Mouse (Mus musculus) bone marrow, adult 2 months (tissue): ENCODE results near the gene Gm49340. TPM values are rescaled to one million over a fixed set of nuclear protein-coding genes. Genes with fewer than 3 reads are reported as not detected.
"Not testable (repeated sequence)": the region's sequence is repeated elsewhere in the genome, so short reads cannot be mapped to it uniquely, and the experiment has no call there.

Experiments
- H3K27ac ChIP-seq: fragments of 200-500 bp; 2 replicates; pipeline ENCODE4 v1.5.1; 2012; ENCODE audit warnings: low read depth, mild to moderate bottlenecking, control low read depth, inconsistent platforms, low read length; ENCODE audit not compliant: control insufficient read depth, poor library complexity, insufficient read depth
- H3K4me1 ChIP-seq: fragments of 200-500 bp; 2 replicates; pipeline ENCODE4 v1.6.1; 2011; ENCODE audit warnings: low read length; ENCODE audit not compliant: control insufficient read depth, insufficient read depth
- H3K4me3 ChIP-seq: fragments of 200-500 bp; replicated peaks from 2 replicates; pipeline ENCODE3; 2011; ENCODE audit warnings: mild to moderate bottlenecking, low read depth, low read length, control low read depth; ENCODE audit not compliant: control insufficient read depth
- CTCF ChIP-seq: fragments of 200-500 bp; IDR thresholded peaks from 2 replicates; pipeline ENCODE4 v1.5.1; 2011; ENCODE audit warnings: low read length, control low read depth; ENCODE audit not compliant: control insufficient read depth, insufficient read depth
- POLR2A ChIP-seq: fragments of 200-500 bp; IDR thresholded peaks from 2 replicates; pipeline ENCODE4 v1.6.1; 2011; ENCODE audit warnings: low read depth, mild to moderate bottlenecking, control low read depth, low read length, borderline replicate concordance; ENCODE audit not compliant: control insufficient read depth
- WGBS: fragments of 180-500 bp; shearing (Covaris S2); methylation state at CpG from one replicate; pipeline ENCODE4 v1.1.7; 2018; 5-methylcytosine and 5-hydroxymethylcytosine counted together
- polyA plus RNA-seq: library from polyadenylated mRNA; stranded (reverse); fragments of >200 nt; gene quantifications from 2 replicates; pipeline ENCODE4 v1.2.4, GENCODE M21; 2011; ENCODE audit warnings: low replicate concordance; ENCODE audit not compliant: missing spikeins, insufficient read depth, insufficient read length

The Gm49340 gene
- polyA plus RNA-seq = not detected in 2 replicates

DNA sequence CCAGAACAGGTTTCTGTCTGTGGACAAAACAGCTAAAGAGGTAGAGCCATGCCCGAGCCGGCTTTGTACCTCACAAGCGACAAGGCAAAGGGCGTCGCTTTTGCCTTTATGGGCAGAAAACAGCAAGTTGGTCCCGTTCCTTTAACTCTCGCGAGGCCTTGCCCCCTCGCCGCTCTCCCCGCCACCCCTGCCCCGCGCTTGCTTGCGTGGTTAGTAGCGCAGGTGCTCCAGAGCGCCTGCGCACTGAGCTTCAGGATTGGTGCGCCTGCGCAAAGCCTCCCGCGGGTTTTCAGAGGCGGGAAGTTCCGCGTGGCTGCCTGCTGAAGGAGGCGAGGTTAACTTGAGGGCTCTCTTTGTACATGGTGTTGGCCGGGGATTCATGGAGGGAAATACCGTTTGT lies at the start of gene Gm49340, which contains the start of the genes Aspa and Spata22:
TSS of gene Gm49340 (plus strand) at position 300 of the 400 bp plus-strand sequence.
TSS of gene Aspa (minus strand) at position 155 of the 400 bp plus-strand sequence.
TSS of gene Spata22 (plus strand) at position 300 of the 400 bp plus-strand sequence.
- TF ChIP-seq POLR2A (no peak), CTCF (no peak)
- H3K4me3 ChIP-seq = no peak within 1 kb of the TSS
- WGBS = 83% methylated on average over 27 of the region's 27 CpGs
- H3K4me1 ChIP-seq = no peaks in the 10 kb centered on the region
- no peak within 1 kb of the TSS for H3K27ac ChIP-seq

DNA sequence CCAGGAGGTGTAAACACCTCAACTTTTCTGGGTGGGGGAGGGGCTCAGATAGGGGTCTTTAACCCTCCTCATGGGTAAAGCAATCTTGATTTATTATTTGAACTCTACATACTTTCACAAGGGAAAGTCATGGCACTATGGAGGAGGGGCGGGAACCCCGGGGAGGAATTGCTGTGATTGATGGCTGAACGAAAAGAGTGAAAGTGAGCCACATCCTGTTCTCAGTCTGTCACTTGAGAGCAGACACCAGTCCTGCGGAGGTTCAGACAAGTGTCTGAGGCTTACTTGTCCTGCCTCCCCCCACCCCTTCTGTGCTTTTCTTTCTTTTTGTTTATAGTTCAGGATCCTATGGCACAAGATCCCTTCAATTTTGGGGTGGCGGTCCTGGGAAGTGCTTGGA lies 48.8 kb upstream of the Gm49340 start:
- TF ChIP-seq POLR2A (no peak), CTCF (no peak)
- Histone ChIP-seq H3K4me3 (no peak overlapping the region), H3K4me1 (no peaks in the 10 kb centered on the region), H3K27ac (no peak overlapping the region)
- WGBS = 18% methylated on average over 5 of the region's 5 CpGs

DNA sequence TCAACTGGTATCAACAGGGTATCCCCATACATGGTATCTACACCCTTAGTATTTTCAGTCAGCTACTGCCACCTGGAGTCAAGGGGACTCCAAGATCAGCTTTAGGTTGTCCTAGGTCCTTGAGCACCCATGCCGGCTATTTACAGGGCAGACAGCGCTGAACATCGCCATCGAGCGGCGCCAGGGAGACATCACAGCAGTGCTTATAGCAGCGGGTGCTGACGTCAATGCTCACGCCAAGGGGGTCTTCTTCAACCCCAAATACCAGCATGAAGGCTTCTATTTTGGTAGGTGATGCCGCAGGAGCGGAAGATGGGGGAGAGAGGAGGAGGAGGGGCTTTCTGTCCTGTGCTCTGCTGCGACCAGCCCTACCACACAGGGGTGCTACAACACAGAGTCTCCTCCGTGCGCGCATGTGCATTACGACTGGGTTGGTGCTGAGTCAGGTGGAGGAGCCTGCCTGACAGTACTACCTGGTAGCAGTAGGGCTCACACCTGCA lies 48.0 kb upstream of the Gm49340 start:
- H3K4me3 ChIP-seq = no peak overlapping the region
- no peaks in the 10 kb centered on the region for H3K4me1 ChIP-seq
- H3K27ac ChIP-seq = no peak overlapping the region
- WGBS = 2% methylated on average over 16 of the region's 16 CpGs
- TF ChIP-seq CTCF (no peak), POLR2A (no peak)

DNA sequence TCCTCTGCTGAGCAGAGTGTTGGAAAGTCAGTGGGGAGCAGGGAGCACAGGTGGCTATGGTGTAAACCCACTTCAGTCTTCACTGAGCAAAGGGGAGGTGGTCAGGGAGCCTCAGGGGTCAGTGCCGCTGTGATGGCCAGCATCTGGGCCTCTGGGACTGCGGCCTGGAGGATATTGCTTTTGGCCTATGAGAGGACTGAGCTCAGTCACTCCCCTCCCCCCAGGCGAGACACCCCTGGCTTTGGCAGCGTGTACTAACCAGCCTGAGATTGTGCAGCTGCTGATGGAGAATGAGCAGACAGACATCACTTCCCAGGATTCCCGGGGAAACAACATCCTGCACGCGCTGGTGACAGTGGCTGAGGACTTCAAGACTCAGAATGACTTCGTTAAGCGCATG lies 46.2 kb upstream of the Gm49340 start:
- WGBS = 69% methylated on average over 9 of the region's 9 CpGs
- Histone ChIP-seq H3K4me3 (no peak overlapping the region), H3K4me1 (no peaks in the 10 kb centered on the region), H3K27ac (no peak overlapping the region)
- no peak for TF ChIP-seq POLR2A
- no peak for TF ChIP-seq CTCF

DNA sequence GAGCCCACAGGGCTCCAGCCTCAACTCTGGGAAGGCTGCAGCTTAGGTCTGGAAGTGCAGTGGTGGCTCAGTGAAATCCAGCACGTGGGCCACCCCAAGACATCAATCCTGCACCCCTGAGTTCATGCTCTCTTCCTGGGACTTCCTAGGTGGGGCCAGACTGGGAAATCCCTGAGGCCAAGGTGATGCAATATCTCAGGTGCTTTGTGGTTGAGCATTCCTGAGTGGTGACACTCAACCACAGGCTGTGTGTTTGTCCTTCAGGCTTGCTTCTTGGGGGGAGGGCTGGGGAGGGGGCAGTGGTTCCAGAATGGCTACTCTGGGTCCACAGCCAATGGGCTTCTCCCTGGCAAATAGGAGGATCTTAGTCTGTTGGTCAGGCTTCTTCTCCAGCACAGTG lies 45.6 kb upstream of the Gm49340 start:
- Histone ChIP-seq H3K4me1 (no peaks in the 10 kb centered on the region), H3K4me3 (no peak overlapping the region), H3K27ac (no peak overlapping the region)
- 47% methylated on average over 1 of the region's 1 CpGs for WGBS
- no peak for TF ChIP-seq POLR2A
- TF ChIP-seq CTCF = no peak

DNA sequence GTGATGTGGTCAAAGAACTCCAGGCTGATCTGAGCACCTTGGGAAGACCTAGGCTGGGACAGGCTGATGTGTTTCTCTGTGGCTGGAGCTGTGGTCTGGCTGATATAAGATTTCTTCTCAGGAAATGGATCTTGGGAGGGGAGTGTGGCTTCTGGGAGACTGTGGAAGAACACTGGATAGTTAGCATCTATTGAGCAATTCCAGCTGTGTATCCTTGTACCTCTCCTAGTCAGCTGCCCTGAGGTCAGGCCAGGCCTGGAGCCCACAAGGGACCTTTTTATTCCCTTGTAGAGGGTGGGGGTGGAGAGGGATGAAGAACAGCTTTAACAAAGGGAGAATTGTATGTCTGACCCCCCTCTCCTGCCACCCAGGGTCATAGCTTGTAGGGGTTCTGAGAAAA lies 45.2 kb upstream of the Gm49340 start:
- Histone ChIP-seq H3K4me3 (no peak overlapping the region), H3K27ac (no peak overlapping the region), H3K4me1 (no peaks in the 10 kb centered on the region)
- TF ChIP-seq POLR2A = no peak
- no peak for TF ChIP-seq CTCF

DNA sequence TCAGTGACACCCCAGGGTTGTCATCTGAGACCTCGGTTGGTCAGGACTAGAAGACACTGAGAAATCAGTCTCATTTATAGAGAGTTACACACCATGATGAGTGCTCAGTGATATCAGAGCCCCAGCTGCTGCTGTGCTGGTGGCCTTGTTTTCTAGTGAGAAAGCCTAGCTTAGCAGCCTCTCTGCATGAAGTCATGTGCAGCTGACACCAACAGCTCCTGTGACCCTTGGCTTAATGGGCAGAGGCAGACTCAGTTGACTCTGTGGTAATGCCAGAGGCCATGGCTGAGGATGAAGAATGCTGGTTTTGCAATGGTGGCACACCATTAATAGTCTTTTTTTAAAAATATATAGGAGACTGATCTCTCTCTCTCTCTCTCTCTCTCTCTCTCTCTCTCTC lies 39.9 kb upstream of the Gm49340 start:
- TF ChIP-seq POLR2A (no peak), CTCF (no peak)
- Histone ChIP-seq H3K4me3 (no peak overlapping the region), H3K27ac (no peak overlapping the region), H3K4me1 (no peaks in the 10 kb centered on the region)
- 69% methylated on average over 1 of the region's 1 CpGs for WGBS

DNA sequence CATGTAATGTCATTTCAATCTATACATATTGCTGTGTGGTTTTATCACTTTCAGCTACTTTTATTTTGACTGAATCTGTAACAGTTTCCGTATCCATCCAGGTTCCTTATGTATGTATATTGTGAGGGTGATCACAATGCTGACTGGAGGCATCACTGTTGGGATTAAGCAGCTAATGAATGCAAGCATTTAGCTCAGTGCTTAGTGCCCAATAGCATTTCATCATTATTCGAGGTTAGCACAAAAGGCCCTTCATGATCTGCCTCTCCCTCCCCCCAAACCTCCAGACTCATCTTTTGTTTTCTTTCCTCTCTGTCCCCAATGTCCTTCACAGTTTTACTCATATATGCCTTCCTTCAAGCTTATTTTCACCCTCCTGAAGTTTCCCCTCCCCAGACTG lies 26.4 kb upstream of the Gm49340 start:
- TF ChIP-seq POLR2A (no peak), CTCF (no peak)
- Histone ChIP-seq H3K4me1 (no peaks in the 10 kb centered on the region; the same call in 1 of the 2 replicates), H3K4me3 (no peak overlapping the region), H3K27ac (no peak overlapping the region)
- 68% methylated on average over 2 of the region's 2 CpGs for WGBS

DNA sequence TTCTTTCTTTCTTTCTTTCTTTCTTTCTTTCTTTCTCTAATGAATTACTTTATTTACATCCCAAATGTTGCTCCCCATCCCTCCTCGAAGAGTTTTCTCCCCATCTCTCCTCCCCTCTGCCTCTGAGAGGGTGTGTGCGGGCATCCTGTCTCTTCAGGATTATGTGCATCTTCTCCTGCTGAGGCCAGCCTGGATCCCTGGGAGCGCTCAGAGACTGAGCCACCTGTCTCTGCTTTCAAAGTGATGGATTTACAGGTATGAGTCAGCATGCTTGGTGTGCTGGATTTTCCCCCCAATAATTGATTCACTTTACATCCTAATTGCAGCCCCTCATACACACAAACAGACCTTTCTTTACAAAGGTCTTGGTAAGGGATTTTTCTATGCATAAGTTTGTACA lies 13.6 kb upstream of the Gm49340 start:
- Histone ChIP-seq H3K4me3 (no peak overlapping the region), H3K27ac (no peak overlapping the region), H3K4me1 (no peaks in the 10 kb centered on the region)
- WGBS = 67% methylated on average over 3 of the region's 3 CpGs
- TF ChIP-seq CTCF (no peak), POLR2A (no peak)

DNA sequence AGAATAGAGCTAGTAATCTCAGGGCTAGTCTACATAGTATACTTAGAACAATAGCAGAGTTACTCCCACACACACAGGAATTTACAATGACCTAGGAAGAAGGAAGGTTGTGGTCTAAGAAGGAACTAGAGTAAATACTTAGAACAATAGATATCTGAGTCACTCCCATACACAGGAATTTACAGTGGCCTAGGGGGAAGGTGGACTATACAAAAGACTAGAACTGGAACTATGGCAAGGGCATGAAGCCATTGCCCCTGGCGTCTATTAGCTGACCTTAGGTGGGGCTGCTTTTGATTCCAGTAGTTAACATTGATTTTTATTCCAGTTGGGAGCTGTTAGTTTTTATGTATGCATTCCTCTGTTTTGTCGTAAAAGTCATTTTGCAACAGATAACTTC lies 11.0 kb upstream of the Gm49340 start:
- H3K4me1 ChIP-seq, H3K27ac ChIP-seq, H3K4me3 ChIP-seq: not testable (repeated sequence)
- WGBS = 76% methylated on average over 2 of the region's 2 CpGs

DNA sequence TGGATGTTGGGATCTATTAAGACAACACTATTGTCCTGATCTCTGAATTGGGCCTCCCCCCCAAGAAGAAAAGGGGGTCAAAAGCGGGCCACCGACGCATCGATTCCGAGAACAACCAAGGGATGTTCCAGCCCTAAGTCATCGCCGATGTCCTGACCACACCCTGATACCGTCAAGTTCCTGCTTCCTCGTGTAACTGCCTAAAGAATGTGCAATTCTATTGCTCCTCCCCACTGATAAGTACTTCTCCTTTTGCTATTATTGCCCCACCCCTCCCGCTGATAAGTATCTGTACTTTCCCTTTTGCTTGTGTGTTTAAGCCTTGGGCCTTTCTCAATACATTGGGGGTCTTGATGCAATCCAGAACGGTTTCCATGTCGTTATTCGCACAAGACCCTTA lies 8.5 kb upstream of the Gm49340 start:
- not testable (repeated sequence) for H3K4me1 ChIP-seq, H3K4me3 ChIP-seq, H3K27ac ChIP-seq
- 72% methylated on average over 13 of the region's 13 CpGs for WGBS
